Mouse (Mus musculus): ENCODE measurements at regions not wholly inside any gene's neighbourhood (a gene's known extent, or its start where the extent isn't known, plus 50 kb on each side); places are given as distances from the start of the nearest gene placed in this dataset.
A peak's percentile ranks its signal among the peaks of the same experiment; 100 is the strongest.

DNA sequence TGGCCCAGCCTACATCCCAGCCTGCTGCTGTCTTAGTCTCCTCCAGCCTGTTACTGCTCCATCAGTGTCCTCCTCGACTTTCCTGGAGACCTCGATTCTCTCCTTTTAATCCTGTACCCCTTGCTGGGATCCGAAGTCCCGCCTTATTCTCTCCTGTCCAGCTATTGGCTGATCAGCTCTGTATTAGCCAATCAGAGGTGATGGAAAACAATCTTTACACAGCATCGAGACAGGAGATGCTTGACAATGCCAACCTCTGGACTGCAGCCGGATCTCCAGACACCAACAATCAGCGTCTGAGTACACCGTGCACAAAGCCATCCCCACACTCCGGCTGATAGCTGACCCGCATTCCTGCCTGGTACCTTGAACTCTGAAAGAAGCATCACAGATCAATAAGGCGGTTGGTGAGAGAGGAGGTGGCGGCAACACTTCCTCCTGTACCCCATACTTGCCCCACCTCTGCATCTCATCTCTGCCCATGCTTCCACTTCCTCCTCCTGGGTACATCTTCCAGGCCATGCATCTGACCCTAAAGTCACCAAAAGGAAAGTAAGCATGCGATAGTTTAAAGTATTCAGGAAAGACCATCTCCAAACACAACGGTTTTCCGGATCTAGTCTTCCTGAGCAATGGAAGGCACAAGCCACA is 316.4 kb downstream of the Zfp706 start:
- Histone ChIP-seq H3K9me3 (no peaks in the 10 kb centered on the region), H3K27me3 (no peaks in the 10 kb centered on the region), H3K4me2 (replicated peaks) (0 out of 2 replicates have a peak overlapping the region, but pooled peaks have one; percentile 16), H3K4me3 (no peak overlapping the region), H3K4me1 (0 out of 2 replicates have a peak, but pooled peaks cover 3% of the 10 kb centered on the region), H3K27ac (replicated peaks) (no peak overlapping the region), H3K9ac (replicated peaks) (no peak overlapping the region), H3K36me3 (no peaks in the 10 kb centered on the region)
- WGBS = 52% methylated on average over 15 of the region's 15 CpGs
- ATAC-seq (replicated peaks) = no peak

DNA sequence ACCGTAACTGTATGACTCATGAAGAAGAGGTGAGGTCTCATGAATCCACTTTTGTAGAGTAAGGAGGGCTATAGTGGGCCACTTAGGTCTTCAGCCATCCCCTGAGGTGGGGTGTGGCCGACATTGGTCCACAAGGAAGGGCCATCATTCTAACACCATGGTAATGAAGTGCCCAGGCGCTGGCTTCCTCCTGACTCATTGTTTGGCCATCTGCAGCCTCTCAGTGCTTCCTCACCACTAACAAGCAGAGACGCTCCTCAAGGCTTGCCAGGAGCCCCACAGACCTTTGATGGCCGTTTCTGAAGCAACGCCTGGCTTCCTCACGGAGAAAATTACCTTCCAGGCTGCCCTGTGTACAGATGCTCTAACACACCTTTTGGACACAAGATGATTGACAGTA is 317.7 kb downstream of the Zfp706 start:
- ATAC-seq (replicated peaks) = no peak
- Histone ChIP-seq H3K9me3 (no peaks in the 10 kb centered on the region), H3K27ac (replicated peaks) (no peak overlapping the region), H3K4me3 (no peak overlapping the region), H3K36me3 (no peaks in the 10 kb centered on the region), H3K4me1 (no peaks in the 10 kb centered on the region), H3K4me2 (replicated peaks) (no peak overlapping the region), H3K27me3 (no peaks in the 10 kb centered on the region), H3K9ac (replicated peaks) (no peak overlapping the region)
- 88% methylated on average over 7 of the region's 7 CpGs for WGBS

GRCm38 (mm10) chr15:36689301-36689700 is 318.3 kb downstream of the Zfp706 start:
- Histone ChIP-seq H3K36me3 (no peaks in the 10 kb centered on the region), H3K9ac (replicated peaks) (no peak overlapping the region), H3K4me2 (replicated peaks) (no peak overlapping the region), H3K27me3 (no peaks in the 10 kb centered on the region), H3K9me3 (no peaks in the 10 kb centered on the region), H3K27ac (replicated peaks) (no peak overlapping the region), H3K4me3 (no peak overlapping the region), H3K4me1 (no peaks in the 10 kb centered on the region)
- WGBS = 83% methylated on average over 3 of the region's 3 CpGs
- ATAC-seq (replicated peaks) = no peak

GRCm38 (mm10) chr15:36688051-36688754 is 319.4 kb downstream of the Zfp706 start:
- Histone ChIP-seq H3K4me2 (replicated peaks) (no peak overlapping the region), H3K9ac (replicated peaks) (no peak overlapping the region), H3K4me1 (no peaks in the 10 kb centered on the region), H3K4me3 (no peak overlapping the region), H3K36me3 (no peaks in the 10 kb centered on the region), H3K27me3 (no peaks in the 10 kb centered on the region), H3K27ac (replicated peaks) (no peak overlapping the region), H3K9me3 (no peaks in the 10 kb centered on the region)
- 8% methylated on average over 17 of the region's 17 CpGs for WGBS
- no peak for ATAC-seq (replicated peaks)

- 80% methylated on average over 7 of the region's 7 CpGs for WGBS
- H3K4me1 ChIP-seq = no peaks in the 10 kb centered on the region
- no peak for ATAC-seq (replicated peaks)
- H3K4me2 ChIP-seq (replicated peaks) = no peak overlapping the region
- no peaks in the 10 kb centered on the region for H3K27me3 ChIP-seq
- H3K36me3 ChIP-seq = no peaks in the 10 kb centered on the region
- H3K9ac ChIP-seq (replicated peaks) = no peak overlapping the region
- no peak overlapping the region for H3K4me3 ChIP-seq
- H3K9me3 ChIP-seq = no peaks in the 10 kb centered on the region
- no peak overlapping the region for H3K27ac ChIP-seq (replicated peaks)
Measured at GRCm38 (mm10) chr15:36684684-36685083, 322.9 kb downstream of the Zfp706 start.

GRCm38 (mm10) chr15:36682832-36683231 is 324.7 kb downstream of the Zfp706 start:
- Histone ChIP-seq H3K36me3 (no peaks in the 10 kb centered on the region), H3K9ac (replicated peaks) (no peak overlapping the region), H3K9me3 (no peaks in the 10 kb centered on the region), H3K27me3 (no peaks in the 10 kb centered on the region), H3K4me3 (no peak overlapping the region), H3K4me1 (no peaks in the 10 kb centered on the region), H3K27ac (replicated peaks) (no peak overlapping the region), H3K4me2 (replicated peaks) (no peak overlapping the region)
- no peak for ATAC-seq (replicated peaks)
- 53% methylated on average over 6 of the region's 6 CpGs for WGBS

DNA sequence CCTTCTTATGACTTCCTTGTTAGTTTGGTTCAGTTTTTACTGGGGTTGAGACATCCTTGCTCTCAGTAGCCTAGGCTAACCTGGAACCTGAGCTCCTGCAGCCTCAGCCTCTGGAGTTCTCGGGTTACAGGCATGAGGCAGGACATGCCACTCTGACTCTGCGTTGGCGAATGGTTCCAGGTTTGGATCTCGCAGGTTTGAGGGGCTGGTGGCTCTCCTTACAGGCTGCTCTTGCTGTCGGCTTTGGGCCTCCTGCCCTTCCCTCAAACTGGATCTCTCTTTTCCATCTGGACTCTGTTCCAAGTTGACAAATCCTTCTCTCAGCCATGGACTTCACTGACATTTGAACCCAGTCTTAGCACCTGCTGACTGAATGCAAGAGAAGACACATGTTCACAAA is 325.4 kb downstream of the Zfp706 start:
- Histone ChIP-seq H3K27me3 (no peaks in the 10 kb centered on the region), H3K4me1 (no peaks in the 10 kb centered on the region), H3K9ac (replicated peaks) (no peak overlapping the region), H3K4me3 (no peak overlapping the region), H3K27ac (replicated peaks) (no peak overlapping the region), H3K9me3 (no peaks in the 10 kb centered on the region), H3K4me2 (replicated peaks) (no peak overlapping the region), H3K36me3 (no peaks in the 10 kb centered on the region)
- WGBS = 72% methylated on average over 5 of the region's 5 CpGs
- ATAC-seq (replicated peaks) = no peak

DNA sequence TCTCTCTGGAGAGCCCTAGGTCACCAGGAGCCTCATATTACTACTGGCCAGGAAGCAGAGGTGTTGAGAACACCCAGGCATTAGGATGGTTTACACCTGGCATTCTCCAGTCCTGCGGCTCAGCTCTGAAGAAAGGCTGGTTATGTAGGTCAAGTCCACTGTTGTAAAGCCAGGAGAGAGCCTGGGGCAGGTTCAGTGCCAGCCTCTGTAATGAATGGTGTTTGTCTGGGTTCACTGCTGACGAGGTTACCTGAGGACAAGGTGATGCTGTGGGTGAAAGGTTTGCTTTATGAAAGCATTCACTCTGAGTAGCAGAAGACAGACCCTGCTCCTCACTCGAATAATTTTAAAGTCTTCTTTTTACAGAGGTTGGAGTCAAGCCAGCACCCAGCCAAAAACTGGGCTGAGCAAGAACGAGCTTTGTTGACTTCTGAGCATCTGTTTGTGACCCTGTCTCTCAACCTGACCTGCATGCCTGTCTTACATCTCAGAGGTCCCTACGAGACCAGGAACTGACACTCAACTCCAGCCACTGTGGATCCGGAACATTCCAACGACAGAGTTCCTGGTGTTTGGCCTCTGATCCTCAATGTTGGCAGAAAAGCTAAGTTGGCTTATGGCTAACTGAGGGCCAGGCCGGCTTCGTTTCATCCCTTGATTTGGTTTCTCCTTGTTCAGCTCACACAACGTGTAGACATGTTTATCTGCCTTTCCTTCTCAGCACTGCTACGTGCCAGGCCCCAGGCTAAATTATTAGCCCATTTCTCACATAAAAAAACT is 327.0 kb downstream of the Zfp706 start:
- Histone ChIP-seq H3K36me3 (no peaks in the 10 kb centered on the region), H3K4me2 (replicated peaks) (no peak overlapping the region), H3K4me1 (no peaks in the 10 kb centered on the region), H3K27ac (replicated peaks) (no peak overlapping the region), H3K27me3 (no peaks in the 10 kb centered on the region), H3K4me3 (no peak overlapping the region), H3K9ac (replicated peaks) (no peak overlapping the region), H3K9me3 (no peaks in the 10 kb centered on the region)
- WGBS = 87% methylated on average over 11 of the region's 11 CpGs
- ATAC-seq (replicated peaks) = no peak

GRCm38 (mm10) chr15:36679577-36679976 is 328.0 kb downstream of the Zfp706 start:
- H3K9me3 ChIP-seq = no peaks in the 10 kb centered on the region
- 91% methylated on average over 13 of the region's 13 CpGs for WGBS
- no peak overlapping the region for H3K27ac ChIP-seq (replicated peaks)
- H3K4me2 ChIP-seq (replicated peaks) = no peak overlapping the region
- no peaks in the 10 kb centered on the region for H3K4me1 ChIP-seq
- no peaks in the 10 kb centered on the region for H3K36me3 ChIP-seq
- H3K27me3 ChIP-seq = no peaks in the 10 kb centered on the region
- ATAC-seq (replicated peaks) = no peak
- H3K9ac ChIP-seq (replicated peaks) = no peak overlapping the region
- no peak overlapping the region for H3K4me3 ChIP-seq

- H3K27ac ChIP-seq (replicated peaks) = no peak overlapping the region
- WGBS = 31% methylated on average over 12 of the region's 12 CpGs
Measured at GRCm38 (mm10) chr15:36669748-36670147, 337.8 kb downstream of the Zfp706 start.

DNA sequence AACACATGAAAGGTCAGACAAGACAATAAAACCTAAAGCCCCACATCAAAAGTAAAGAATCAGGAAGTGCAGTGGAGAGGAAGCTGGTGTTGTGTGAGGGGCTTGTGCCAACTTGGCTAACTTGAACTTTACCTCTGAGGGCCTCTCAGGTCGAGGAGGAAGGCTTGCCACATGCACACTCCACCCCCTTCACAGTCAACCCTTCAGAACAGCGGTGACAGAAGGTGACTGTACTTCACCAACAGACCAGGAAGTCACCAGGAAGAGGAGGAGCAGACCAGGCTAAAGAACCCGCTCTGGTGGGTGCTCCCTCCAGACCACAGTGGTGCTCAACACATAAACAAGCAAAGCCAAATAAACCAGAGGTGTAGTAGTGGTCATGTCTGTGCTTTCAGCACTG is 341.0 kb downstream of the Zfp706 start:
- no peak for ATAC-seq (replicated peaks)
- no peak overlapping the region for H3K9ac ChIP-seq (replicated peaks)
- no peak overlapping the region for H3K27ac ChIP-seq (replicated peaks)
- H3K9me3 ChIP-seq = no peaks in the 10 kb centered on the region
- no peak overlapping the region for H3K4me2 ChIP-seq (replicated peaks)
- WGBS = 63% methylated on average over 3 of the region's 3 CpGs
- peaks cover 3% of the 10 kb centered on the region; the same call in 1 of the 2 replicates for H3K4me1 ChIP-seq
- no peaks in the 10 kb centered on the region for H3K27me3 ChIP-seq
- no peaks in the 10 kb centered on the region for H3K36me3 ChIP-seq
- H3K4me3 ChIP-seq = no peak overlapping the region

More at GRCm38 (mm10) chr15:36669748-36670147, 337.8 kb downstream of the Zfp706 start:
- H3K4me3 ChIP-seq = no peak overlapping the region
- no peaks in the 10 kb centered on the region for H3K36me3 ChIP-seq
- peaks cover 3% of the 10 kb centered on the region; the same call in 1 of the 2 replicates for H3K4me1 ChIP-seq
- no peaks in the 10 kb centered on the region for H3K9me3 ChIP-seq
- no peak overlapping the region for H3K9ac ChIP-seq (replicated peaks)
- ATAC-seq (replicated peaks) = no peak
- no peak overlapping the region for H3K4me2 ChIP-seq (replicated peaks)
- no peaks in the 10 kb centered on the region for H3K27me3 ChIP-seq

DNA sequence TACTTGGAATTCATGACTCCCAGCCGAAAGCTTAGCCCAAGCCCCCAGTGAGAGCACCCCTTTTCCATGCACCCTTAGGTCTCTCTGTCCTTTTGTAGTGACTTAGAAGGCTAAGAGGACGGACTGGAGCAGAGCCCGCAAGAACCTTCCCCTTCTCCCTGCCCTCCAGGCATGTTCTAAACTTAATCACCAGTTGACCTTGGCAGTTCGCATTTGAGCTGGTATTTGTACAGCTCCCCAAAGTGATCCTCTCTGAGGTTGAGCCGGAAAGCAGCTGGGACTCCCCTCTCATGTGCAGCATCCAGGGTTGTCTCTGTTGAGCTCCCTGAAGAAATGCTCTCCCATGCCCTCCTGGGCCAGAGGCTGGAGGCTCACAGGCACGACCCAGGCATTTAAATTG is 343.2 kb downstream of the Zfp706 start:
- Histone ChIP-seq H3K9me3 (no peaks in the 10 kb centered on the region), H3K4me1 (no peaks in the 10 kb centered on the region), H3K4me2 (replicated peaks) (no peak overlapping the region), H3K27me3 (no peaks in the 10 kb centered on the region), H3K4me3 (no peak overlapping the region), H3K9ac (replicated peaks) (no peak overlapping the region), H3K27ac (replicated peaks) (no peak overlapping the region), H3K36me3 (no peaks in the 10 kb centered on the region)
- WGBS = 79% methylated on average over 6 of the region's 6 CpGs
- no peak for ATAC-seq (replicated peaks)

All from forebrain, embryonic 15.5 days (tissue).